Mouse (Mus musculus) mature B cell (primary cell): ENCODE data around the gene Hs6st2.

ENCODE experiments used
- in situ Hi-C: fragments of 300-500 bp; cut with MboI; formaldehyde crosslinking; loops from 2 replicates; pipeline ENCODE4 v1.14.3; 2019

The Hs6st2 gene

DNA sequence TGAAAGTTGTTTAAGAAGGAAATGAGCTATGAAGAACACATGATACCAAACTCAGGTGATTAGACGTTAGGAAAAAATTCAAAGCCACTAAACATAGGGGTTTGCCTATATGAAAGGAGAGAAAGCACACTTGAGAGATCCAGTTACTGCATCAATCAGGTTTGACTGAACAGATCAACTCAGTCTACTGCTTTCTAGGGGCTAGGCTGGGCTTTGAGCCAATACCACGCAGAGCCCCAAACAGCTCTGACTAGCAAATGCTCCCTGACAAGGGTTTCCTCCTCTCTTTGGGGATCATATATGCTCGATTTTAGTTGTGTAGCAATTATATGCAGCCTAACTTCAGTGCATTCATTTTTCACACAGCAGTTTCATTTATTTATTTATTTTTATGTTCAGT lies 96.2 kb downstream of the Hs6st2 start:
- in situ Hi-C loops, result no loop called here

DNA sequence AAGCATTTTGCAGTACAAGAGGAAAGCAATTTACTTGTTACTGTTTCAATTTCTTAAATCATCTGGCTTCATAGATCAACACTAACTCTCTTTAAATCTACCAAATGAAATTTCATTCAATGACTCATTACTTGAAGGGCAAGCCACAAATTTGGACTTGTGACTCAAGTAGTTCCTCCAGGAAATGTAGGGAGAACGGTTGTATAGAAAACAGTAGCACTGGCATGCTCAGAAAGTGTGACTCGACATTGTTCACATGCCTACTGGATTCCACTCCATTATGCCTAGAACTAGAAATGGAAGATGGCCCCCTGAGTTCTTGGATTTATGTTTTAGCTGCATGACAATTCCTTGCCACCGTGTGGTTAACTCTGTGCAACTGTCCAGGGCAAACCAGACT lies 100.0 kb downstream of the Hs6st2 start:
- in situ Hi-C loops, result no loop called here

DNA sequence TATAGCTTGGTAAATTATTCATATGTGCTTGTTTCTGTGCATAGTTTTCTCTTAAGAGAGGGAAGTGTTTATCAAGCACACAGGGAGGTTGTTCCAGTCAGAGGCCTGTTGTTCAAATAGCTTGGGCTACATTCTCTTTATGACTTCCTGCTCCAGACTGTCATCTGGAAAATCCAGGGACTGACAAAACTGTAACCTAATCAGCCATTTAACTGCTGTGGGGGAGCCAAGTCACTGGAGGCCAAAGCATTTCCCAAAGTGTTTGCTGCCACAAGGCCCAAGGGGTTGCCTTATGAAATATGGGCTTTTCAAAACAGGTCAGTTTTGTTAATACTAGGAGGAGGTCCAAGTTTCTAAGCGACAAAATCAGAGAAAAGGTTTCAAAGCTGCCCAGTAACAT lies 119.8 kb downstream of the Hs6st2 start:
- in situ Hi-C loops, result no loop called here

DNA sequence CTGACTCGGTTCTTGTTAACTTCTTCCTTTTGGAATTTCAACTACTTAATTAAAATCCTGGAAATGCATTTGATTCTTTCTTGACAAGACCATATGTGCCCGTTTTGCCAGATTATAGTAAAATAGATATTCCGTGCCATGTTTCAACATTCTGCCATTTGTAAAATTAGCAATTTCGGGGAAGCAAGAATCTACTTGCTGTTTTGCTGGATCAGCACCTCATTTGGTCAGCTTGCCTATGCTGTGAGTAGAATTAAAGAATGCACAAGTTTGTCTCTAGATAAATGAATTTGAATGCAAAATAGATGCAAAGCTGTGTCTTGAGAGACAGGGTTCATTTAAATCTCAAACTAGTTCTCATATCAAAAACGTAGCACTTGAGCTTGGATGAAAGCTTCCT lies 142.0 kb downstream of the Hs6st2 start:
- in situ Hi-C loops, result no loop called here

DNA sequence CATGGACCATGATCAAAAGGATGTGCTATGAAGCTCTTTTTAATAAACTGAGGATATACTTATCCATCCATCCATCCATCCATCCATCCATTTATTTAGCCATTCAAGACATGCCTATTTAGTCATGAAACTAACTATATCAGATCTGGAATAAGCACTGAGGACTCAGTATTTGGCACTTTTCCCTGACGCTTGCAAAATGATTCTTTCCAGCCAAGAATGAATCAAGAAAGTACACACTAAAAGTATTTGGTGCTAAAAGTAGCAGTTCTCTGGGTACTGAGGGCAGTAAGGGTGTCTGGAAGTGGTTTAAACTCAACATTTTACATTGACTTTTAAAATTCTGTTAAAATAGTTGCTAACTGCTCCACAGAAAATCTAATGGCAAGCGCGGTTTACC lies 144.6 kb downstream of the Hs6st2 start:
- in situ Hi-C loops, result no loop called here

DNA sequence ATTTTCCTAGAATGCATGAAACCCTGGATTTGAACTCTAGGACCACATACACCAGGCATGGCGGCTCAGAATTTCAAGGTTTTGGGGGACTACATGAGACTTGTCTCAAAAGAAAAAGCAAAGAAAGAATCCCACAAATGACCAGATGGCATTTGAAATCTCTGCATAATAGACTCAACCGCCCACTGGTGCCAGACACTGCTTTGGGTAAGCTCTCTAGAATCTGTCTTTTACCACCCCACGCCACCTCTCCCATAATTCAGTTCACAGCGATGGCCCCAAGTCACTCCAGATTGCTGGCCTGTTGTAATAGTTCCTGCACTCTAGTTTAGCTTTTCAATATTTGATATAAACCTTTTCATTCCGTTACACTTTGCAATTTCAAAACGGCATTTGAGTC lies 146.4 kb downstream of the Hs6st2 start:
- in situ Hi-C loops, result no loop called here

DNA sequence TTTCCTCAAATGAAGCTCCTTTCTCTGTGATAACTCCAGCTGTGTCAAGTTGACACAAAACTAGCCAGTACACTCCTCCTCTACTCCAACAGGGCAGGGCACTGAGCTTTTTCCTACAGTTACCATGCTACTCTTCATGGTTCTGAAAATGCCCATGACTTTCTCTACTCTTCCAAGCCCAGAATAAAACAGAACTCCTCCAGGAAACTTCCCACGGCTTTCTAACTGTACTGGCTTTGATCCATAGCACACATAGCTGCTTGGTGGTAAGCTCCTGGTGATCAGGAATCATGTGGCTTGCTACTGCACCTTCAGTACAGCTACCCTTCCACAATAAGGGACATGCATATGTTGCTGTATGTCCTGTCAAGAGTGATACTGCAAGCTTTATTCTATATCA lies 150.5 kb downstream of the Hs6st2 start:
- in situ Hi-C loops, result no loop called here

- in situ Hi-C loops, result no loop called here
Measured at GRCm38 (mm10) chrX:51528601-51529000, 153.1 kb downstream of the Hs6st2 start.

- in situ Hi-C loops, result no loop called here
Measured at GRCm38 (mm10) chrX:51514831-51515230, 166.8 kb downstream of the Hs6st2 start.

DNA sequence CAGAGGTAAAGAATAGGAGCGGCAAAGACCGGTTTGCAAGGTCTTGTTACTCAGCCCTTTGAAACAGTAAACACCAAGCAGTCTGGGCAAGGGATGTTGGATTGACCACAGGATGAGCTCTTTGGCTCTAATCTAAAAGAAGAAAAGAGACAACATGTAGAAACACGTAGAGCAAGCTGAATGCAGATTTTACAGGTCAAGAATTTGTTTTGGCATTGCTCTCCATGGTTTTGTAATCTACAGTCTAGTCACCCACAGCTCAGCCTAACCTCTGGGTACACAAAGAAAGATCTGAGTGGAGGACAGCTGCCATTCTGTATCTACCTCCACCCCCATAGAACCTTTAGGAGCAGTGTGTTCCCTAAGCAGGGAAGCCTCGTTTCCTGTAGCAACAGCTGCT lies 175.1 kb downstream of the Hs6st2 start:
- in situ Hi-C loops, result no loop called here

- in situ Hi-C loops, result no loop called here
Measured at GRCm38 (mm10) chrX:51505691-51506090, 176.0 kb downstream of the Hs6st2 start.

DNA sequence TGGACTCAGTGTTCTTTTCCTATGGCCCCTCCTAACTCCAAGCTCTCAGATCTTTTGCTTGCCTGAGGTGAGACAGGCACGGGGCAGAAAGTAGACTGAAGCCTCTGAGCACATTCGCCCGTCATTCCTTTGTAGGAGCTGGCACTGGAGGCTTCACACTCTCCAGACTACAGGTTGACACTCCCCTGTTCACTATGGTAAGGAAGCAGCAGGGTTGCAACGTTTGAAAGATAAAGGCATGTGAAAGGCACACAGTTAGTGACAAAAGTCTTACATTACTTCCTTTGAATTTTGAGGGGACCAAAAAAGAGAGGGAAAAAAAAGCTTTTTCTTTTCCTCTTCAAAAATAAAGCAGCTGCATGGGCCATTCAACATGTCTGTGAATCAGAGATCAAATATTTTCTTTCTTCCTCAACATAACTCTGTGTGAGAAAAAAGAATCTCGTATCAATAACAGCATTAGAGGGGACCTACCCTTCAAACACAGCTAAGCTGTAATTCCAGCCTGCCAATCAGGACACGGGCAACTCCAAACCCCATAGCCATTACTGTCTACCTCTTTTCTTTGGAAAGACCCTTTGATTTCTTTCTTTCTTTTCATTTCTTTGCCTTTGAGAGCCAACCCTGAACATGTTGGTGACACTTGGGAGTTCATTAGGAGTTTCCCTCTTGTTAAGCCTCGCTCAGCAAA lies 177.7 kb downstream of the Hs6st2 start:
- in situ Hi-C loops, result no loop called here

DNA sequence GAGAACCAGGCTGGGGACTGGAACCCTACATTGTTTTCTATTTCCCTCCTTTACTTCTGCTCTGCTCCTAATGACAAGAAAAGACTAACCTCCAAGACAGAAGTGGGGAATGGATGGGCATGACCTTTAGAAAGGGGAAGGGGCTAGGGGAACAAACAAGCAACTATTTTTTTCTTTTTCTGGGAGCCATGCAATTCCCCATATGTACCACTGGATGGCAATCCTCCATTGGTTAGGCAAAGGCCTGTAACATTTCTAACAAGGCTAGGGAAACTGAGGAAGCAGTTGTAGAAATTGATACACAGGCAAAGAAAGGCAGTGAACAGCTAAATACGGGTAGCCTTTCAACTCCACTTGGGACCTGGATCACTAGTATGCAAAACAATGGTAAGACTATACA lies 183.8 kb downstream of the Hs6st2 start:
- in situ Hi-C loops, result no loop called here

GRCm38 (mm10) chrX:51488374-51488773 lies 193.3 kb downstream of the Hs6st2 start:
- in situ Hi-C loops, result no loop called here

DNA sequence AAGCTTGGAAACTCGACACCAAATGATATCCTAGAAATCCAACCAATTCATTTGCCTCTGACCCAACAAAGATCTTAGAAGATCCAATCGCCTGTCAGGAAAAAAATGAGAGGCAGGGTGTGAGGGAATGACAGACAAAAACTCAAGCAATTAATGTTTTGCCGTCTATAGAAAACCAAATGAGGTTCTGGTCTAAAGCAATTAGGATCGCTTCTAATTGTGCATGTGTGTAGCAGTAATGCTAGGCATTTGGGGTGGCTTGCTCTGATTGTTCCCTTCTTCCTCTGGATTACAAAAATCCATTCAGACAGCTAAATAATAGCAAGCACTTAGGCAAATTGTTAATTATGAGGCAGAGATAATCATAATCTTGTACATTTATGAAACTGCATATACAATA lies 212.2 kb downstream of the Hs6st2 start:
- in situ Hi-C loops, result no loop called here

- in situ Hi-C loops, result no loop called here
Measured at GRCm38 (mm10) chrX:51461413-51461812, 220.2 kb downstream of the Hs6st2 start.

DNA sequence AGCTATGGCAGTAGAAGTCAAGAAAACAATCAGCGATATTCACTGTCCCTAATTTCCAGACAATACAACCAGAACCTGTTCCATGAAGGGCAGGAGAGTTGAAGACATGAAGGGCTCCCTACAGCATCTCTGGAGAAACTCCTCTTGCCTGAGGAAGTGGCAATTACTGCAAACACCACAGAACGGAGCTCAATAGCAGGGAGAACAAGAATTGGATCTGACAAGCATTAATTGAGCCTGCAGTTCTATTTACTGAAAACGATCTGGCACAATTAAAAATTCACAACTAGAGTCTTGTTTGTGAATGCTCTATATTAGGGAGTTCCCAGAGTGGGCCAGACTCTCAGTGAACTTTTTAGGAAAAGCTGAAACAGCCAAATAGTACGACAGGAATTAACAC lies 238.3 kb downstream of the Hs6st2 start:
- in situ Hi-C loops, result no loop called here

- in situ Hi-C loops, result no loop called here
Measured at GRCm38 (mm10) chrX:51431706-51432105, 249.9 kb downstream of the Hs6st2 start.

DNA sequence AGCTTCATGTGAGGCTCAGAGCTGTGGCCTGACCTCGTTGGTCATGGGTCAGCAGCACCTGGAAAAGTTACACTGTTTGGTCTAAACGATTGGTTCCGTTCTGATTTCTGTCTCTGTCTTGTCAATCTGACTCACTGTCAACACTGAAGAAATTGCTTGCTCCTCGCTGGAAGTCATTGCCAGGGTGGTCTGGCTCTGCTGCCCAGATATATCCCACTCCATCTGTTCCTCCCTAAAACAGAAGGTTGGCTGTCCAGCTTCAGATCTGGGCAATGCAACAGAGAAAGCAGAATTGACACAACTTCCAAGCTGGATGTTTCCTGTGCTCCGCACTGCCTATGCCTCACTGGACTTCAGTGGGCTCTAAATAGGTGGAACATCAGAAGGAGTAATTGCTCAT lies 256.6 kb downstream of the Hs6st2 start:
- in situ Hi-C loops, result no loop called here

DNA sequence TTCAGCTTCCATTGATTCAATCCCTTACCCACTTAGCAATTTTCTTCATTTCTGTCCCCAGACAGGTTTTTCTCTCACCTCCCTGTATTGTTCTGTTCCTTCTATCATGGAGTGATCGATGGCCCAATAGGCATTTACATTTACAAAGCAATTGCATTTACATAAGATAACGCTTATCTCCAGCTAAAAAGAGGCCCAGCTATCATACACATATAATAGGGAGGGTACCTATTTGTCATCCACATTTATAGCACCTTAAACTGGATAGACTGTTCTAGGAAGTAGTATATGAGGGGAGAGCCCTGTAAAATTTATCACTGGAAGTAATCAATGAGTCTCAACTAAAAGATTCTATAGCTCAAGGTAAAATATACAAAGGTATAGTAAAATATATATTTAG lies 271.4 kb downstream of the Hs6st2 start:
- in situ Hi-C loops, result no loop called here

GRCm38 (mm10) chrX:51397457-51397856 lies 284.2 kb downstream of the Hs6st2 start:
- in situ Hi-C loops, result loop anchor here (25.0 kb wide), 1 partner anchor 310 kb away; no protein-coding TSS in a partner anchor

GRCm38 (mm10) chrX:51374670-51375069 lies 307.0 kb downstream of the Hs6st2 start:
- in situ Hi-C loops, result loop anchor here (25.0 kb wide), 1 partner anchor 287 kb away; no protein-coding TSS in a partner anchor

GRCm38 (mm10) chrX:51372477-51373239 lies 309.0 kb downstream of the Hs6st2 start:
- in situ Hi-C loops, result no loop called here
